Mouse (Mus musculus): ENCODE results near the gene Nrp1.
A peak's percentile ranks its signal among the peaks of the same experiment; 100 is the strongest.

Nrp1 gene

DNA sequence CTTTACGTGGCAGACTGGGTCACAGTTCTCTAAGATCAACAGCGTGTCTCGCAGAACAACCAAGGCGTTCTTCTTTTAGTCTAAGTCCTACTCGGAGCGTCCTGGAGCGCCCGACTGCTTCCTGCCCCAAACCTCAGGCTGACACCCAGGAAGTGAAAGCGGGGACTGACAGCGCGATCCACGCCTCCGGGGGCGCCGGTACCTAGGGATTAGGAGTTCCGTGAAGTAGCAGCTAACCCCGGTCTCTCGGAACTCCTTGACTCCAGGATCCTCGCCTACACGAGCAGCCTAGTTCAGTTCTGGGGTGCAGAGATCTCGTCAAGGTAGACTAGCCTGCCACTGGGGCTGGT is at the start of gene Nrp1:
Gene Nrp1 (plus strand): TSS at position 199 of the 350 bp plus-strand sequence.
- DNase-seq (ENCODE audit: low read depth, low spot score), result peak; percentile 51

DNA sequence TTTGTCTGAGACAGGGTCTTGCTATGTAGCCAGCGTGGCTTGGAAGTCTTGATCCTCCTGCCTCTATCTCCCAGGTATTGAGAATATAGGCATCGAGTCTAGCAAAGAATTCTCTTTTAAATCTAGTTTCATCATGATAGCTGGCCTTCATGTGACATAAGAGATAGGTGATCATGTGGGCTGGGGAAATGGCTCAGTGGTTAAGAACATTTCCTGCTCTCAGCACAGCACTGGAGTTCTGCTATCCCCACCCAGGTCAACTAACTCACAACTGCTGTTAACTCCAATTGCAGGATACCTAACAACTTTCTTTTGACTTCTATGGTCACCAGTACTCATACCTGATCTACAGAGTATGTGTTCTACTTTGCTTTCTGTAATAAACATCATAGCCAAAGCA is 37.6 kb upstream of the Nrp1 start:
- no peak for DNase-seq (ENCODE audit: low read depth, low spot score)

- no peak for DNase-seq (ENCODE audit: low read depth, low spot score)
These were observed 31.1 kb upstream of the Nrp1 start for GRCm38 (mm10) chr8:128327281-128327680.

GRCm38 (mm10) chr8:128327922-128328321 is 30.5 kb upstream of the Nrp1 start:
- peak; percentile 43 for DNase-seq (ENCODE audit: low read depth, low spot score)

DNA sequence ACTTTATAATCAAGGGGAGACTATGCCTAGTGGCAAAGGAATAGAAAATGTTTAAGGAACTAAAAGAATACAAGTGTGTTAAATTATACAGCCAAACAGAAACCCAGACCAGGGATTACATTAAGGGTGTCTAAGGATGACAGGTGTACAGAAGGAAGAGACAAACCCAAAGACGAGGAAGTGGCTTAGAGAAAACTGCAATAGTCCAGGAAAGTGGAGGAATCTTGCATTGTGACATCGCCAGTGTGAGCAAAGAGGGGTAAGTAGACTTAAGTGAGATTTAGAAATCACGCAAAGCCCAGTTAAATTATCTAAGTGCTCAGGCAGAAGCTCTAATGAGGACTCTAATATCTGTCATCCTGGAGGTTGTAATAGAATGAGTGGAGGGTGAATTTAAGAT is 28.9 kb upstream of the Nrp1 start:
- DNase-seq (ENCODE audit: low read depth, low spot score), result no peak

- DNase-seq (ENCODE audit: low read depth, low spot score), result peak; percentile 80
These were observed 22.4 kb upstream of the Nrp1 start for GRCm38 (mm10) chr8:128335976-128336375.

DNA sequence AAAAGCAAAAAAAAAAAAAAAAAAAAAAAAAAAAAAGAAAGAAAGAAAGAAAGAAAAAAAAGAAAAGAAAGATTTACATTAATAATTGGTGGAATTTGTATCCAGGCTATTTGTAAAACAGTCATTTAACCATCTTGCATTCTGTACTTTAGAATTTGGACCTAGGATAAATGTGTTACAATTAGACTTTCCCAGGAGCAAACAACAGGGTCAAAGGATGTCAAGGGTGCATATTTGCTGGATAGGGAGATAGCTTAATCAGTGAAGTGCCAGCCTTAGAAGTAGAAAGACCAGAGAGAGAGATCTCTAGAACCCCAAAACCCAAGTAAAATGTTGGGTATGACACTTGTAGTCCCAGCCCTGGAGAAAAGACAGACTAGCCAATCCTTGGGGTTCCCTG is 19.5 kb upstream of the Nrp1 start:
- no peak for DNase-seq (ENCODE audit: low read depth, low spot score)

- DNase-seq (ENCODE audit: low read depth, low spot score), result no peak
These were observed 18.9 kb upstream of the Nrp1 start for GRCm38 (mm10) chr8:128339521-128339920.

DNA sequence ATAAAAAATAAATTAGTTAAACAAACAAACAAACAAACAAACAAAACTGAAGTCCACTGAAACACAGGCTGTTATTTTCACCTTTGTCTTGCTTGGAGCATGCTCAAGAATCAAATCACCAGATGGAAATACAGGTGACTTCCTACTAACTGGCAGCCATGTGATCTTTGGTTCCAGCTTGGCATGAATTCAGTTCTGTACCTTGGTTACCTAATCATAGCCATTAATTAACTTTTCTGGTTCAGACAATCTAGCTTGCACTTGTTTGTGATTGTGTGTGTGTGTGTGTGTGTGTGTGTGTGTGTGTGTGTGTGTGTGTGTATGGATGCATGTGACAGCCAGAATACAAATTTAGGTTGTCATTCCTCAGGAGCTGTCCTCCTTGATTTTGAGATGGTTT is 8.0 kb upstream of the Nrp1 start:
- DNase-seq (ENCODE audit: low read depth, low spot score), result peak; percentile 24

- DNase-seq (ENCODE audit: low read depth, low spot score), result no peak
These were observed 7.2 kb upstream of the Nrp1 start for GRCm38 (mm10) chr8:128351211-128351610.

GRCm38 (mm10) chr8:128352821-128353220 is 5.6 kb upstream of the Nrp1 start:
- DNase-seq (ENCODE audit: low read depth, low spot score), result no peak

DNA sequence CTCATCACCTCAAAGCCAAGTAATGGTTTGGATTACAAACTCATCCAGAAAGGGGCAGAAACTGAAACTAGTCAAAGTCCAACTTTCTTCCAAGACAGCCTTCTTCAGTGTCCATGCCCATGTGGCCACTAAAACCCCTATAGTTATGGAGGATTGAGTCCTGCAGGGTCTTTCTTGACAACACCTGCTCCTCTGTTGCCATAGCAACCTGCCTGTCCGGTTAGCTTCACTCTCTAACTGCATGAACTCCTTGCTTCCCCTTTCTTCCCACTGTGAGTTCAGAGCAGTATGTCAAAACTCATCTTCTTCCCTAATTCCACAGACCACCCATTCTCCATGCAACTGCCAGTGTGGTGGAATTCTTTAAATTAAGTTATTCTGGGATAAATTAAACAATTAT is 4.4 kb upstream of the Nrp1 start:
- no peak for DNase-seq (ENCODE audit: low read depth, low spot score)

GRCm38 (mm10) chr8:128355091-128355490 is 3.3 kb upstream of the Nrp1 start:
- DNase-seq (ENCODE audit: low read depth, low spot score), result no peak

DNA sequence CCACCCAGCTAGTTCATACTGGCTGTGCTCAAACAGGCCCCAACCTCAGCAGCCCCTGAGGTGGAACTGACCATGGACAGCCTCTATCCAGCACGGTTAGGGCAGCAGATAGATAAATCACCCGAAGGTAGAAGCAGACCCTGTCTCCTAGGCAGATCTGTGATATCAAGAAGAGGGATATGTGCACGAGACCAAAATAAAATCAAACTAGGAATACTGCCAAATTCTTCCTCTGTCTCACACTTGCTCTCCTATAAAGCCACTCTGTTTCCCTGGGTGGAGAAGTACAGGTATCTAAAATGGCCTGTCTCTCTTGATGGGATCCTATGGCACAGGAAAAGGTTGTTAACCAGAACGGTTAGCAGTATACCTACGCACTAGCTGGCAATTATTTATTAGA is 2.2 kb upstream of the Nrp1 start:
- DNase-seq (ENCODE audit: low read depth, low spot score), result no peak

- peak; percentile 56 for DNase-seq (ENCODE audit: low read depth, low spot score)
These were observed 1.4 kb upstream of the Nrp1 start for GRCm38 (mm10) chr8:128356796-128357539.

DNA sequence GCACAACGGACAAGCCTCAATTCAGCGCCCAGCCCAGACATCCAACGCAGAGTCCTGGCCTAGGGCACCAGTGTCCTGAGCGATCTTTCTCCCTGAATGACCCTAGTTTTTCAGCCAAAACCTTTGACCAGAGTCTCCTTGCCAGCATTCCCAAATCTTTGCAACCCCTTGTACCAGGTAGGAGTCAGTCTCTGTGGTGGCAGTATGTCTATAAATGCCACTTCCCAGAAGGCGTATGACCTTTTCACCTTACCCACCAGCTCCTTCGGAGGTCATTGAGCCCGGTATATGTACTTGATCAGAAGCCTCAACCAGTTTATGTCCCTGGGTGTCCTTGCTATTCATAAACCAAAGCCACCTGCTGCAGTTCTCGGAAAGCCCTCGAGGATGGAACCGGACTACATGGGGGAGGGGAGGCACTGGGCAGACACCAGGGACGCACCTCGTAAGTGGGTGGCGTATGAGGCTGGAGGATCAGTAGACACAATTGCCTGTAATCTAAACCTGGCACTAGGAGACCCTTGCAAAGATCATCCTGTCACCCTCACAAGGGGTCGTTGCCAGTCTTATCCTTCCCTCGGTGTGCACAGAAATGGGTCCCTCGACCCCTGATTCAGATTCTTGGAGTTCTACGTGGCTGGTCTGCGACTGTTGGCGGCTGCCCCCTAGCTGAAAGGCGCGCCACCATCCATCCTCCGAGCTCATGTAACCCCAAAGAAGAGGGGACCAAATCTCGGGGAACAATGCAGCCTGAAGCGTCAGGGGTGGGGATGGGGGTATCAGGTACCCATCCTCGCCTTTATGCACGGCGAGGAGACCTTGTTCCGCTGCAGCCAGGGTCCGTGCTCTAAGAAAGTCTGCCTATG is 631 bp upstream of the Nrp1 start:
- peak; percentile 75 for DNase-seq (ENCODE audit: low read depth, low spot score)

GRCm38 (mm10) chr8:128358756-128359520 is 534 bp downstream of the Nrp1 start:
- peak; percentile 73 for DNase-seq (ENCODE audit: low read depth, low spot score)

- peak; percentile 18 for DNase-seq (ENCODE audit: low read depth, low spot score)
These were observed 1.3 kb downstream of the Nrp1 start for GRCm38 (mm10) chr8:128359521-128360318.

DNA sequence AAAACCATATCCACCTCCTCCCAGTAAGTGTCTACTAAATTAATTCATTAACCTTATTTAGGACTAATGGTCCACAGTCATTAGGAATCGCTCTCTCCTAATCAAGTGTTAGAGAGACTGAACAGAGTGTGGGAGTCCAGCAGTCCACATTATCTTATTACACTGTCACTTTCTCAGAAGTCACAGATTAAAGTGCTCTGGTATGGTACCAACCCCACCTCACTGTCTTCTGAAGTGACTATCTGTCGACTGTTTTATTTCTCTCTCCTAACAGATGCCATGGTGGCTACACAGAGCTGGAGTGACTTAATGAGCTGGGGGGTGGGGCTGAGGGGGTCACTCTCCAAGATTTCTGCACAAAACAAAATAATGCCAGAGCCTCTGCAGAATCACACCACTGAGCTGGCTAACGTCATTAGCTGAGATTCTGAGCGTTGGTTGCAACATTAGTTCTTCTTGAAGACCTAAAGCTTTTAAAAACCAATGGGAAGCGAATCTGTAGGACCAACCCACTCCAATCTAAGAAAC is 3.0 kb downstream of the Nrp1 start:
- peak; percentile 29 for DNase-seq (ENCODE audit: low read depth, low spot score)

- DNase-seq (ENCODE audit: low read depth, low spot score), result peak; percentile 89
These were observed 4.7 kb downstream of the Nrp1 start for GRCm38 (mm10) chr8:128362940-128363595.

- no peak for DNase-seq (ENCODE audit: low read depth, low spot score)
These were observed 12.1 kb downstream of the Nrp1 start for GRCm38 (mm10) chr8:128370496-128370895.
